Mouse (Mus musculus) erythroblast, embryonic 14.5 days (primary cell): ENCODE data around the gene Olfr504.
"Not testable (repeated sequence)": the region's sequence is repeated elsewhere in the genome, so short reads cannot be mapped to it uniquely, and the experiment has no call there.

Experiments
- GATA1 ChIP-seq: IDR thresholded peaks from 2 replicates; pipeline ENCODE4 v1.6.1; 2012; ENCODE audit warnings: low read length, inconsistent platforms, mixed read lengths
- TAL1 ChIP-seq: IDR thresholded peaks from 3 replicates; pipeline ENCODE4 v1.6.1; 2012; ENCODE audit warnings: low read length, inconsistent platforms, mixed read lengths

- TF ChIP-seq GATA1, TAL1: not testable (repeated sequence)
Measured at GRCm38 (mm10) chr7:108601916-108602315, 36.3 kb upstream of the Olfr504 start.
